In genomic region chr11:115833021-115833513, GRCm38 (mm10) we compare ENCODE assay signal across 9 mouse cellular contexts. TPM values are rescaled to one million over a fixed set of nuclear protein-coding genes. Genes with fewer than 3 reads are reported as not detected.
DNase-seq lines count a peak whose midpoint lies in the region; ATAC-seq and TF ChIP-seq lines count a peak whose summit lies in the region.
"Had no signal": no experiment of that assay in that cellular context is flagged by ENCODE, and none has a peak within 500 bp of the region (broad histone marks: within the 10 kb centered on the region; RNA-seq: fewer than 3 reads in every experiment).

No protein-coding gene starts in this region.

- H3K27ac ChIP-seq in hindbrain, postnatal 0 days = no peak overlapping the region
- no peak overlapping the region for H3K27ac ChIP-seq in hindbrain, embryonic 14.5 days
- peak overlapping the region; percentile 24 for H3K27ac ChIP-seq in liver, embryonic 14.5 days
- H3K27ac ChIP-seq in stomach, embryonic 16.5 days (ENCODE audit: low read length) = peak overlapping the region; percentile 92
- H3K27ac ChIP-seq: hindbrain, embryonic 12.5 days had no signal

- H3K27me3 ChIP-seq in hindbrain, postnatal 0 days (ENCODE audit: insufficient read depth, low read length) = 0 out of 2 replicates have a peak, but pooled peaks cover 7% of the 10 kb centered on the region
- H3K27me3 ChIP-seq in hindbrain, embryonic 14.5 days (ENCODE audit: control insufficient read depth, insufficient read depth, low read length) = peaks cover 16% of the 10 kb centered on the region
- H3K27me3 ChIP-seq in liver, embryonic 14.5 days (ENCODE audit: control insufficient read depth, insufficient read depth, low read length) = no peaks in the 10 kb centered on the region
- H3K27me3 ChIP-seq in stomach, embryonic 16.5 days (ENCODE audit: control insufficient read depth, insufficient read depth, low read length) = no peaks in the 10 kb centered on the region

- WGBS in hindbrain, postnatal 0 days = 36% methylated on average over 8 of the region's 8 CpGs
- 22% methylated on average over 8 of the region's 8 CpGs for WGBS in hindbrain, embryonic 14.5 days
- WGBS in liver, embryonic 14.5 days (ENCODE audit: insufficient replicate concordance) = 25% methylated on average over 8 of the region's 8 CpGs
- WGBS in stomach, embryonic 16.5 days = 18% methylated on average over 8 of the region's 8 CpGs

- ATAC-seq in hindbrain, postnatal 0 days = no peak
- no peak for ATAC-seq in hindbrain, embryonic 14.5 days (ENCODE audit: low FRiP score)
- ATAC-seq in liver, embryonic 14.5 days (ENCODE audit: insufficient read depth) = peak; percentile 39; the same call in 1 of the 2 replicates
- ATAC-seq in stomach, embryonic 16.5 days (ENCODE audit: insufficient read depth, low FRiP score) = peak; percentile 76

- intact Hi-C loops in left cerebral cortex, postnatal 14 days (cut with DNase I) = no loop called here

- DNase-seq in hindbrain, postnatal 0 days (ENCODE audit: low spot score) = no peak
- no peak for DNase-seq in hindbrain, embryonic 14.5 days (ENCODE audit: low spot score)
- peak; percentile 55 for DNase-seq in kidney, adult 18-20 months
- DNase-seq in liver, embryonic 14.5 days (ENCODE audit: low read depth in 3 of 3, low spot score in 3 of 3) = no peak
- DNase-seq in left cerebral cortex, postnatal 14 days (ENCODE audit: low spot score in 2 of 2) = no peak
- no peak for DNase-seq in cerebellum, postnatal 4 days (ENCODE audit: low spot score in 2 of 2)
- no peak for DNase-seq in thymus, postnatal 25 days

- no peaks in the 10 kb centered on the region for H3K4me1 ChIP-seq in hindbrain, postnatal 0 days (ENCODE audit: insufficient read depth, low read length)
- H3K4me1 ChIP-seq in hindbrain, embryonic 14.5 days (replicated peaks; ENCODE audit: control insufficient read depth, insufficient read depth, low read length) = no peaks in the 10 kb centered on the region
- peaks cover 24 to 44% of the 10 kb centered on the region in 2 experiments for H3K4me1 ChIP-seq in liver, embryonic 14.5 days (replicated peaks; ENCODE audit: control insufficient read depth in 2 of 2, insufficient read depth in 2 of 2, low read length in 1 of 2)
- peaks cover 72% of the 10 kb centered on the region for H3K4me1 ChIP-seq in stomach, embryonic 16.5 days (ENCODE audit: control insufficient read depth, insufficient read depth, low read length)

- no peaks in the 10 kb centered on the region for H3K36me3 ChIP-seq in hindbrain, postnatal 0 days (ENCODE audit: insufficient read depth, low read length)
- no peaks in the 10 kb centered on the region for H3K36me3 ChIP-seq in hindbrain, embryonic 14.5 days (replicated peaks; ENCODE audit: control insufficient read depth, insufficient read depth)
- H3K36me3 ChIP-seq in liver, embryonic 14.5 days (replicated peaks; ENCODE audit: control insufficient read depth, insufficient read depth, low read depth) = no peaks in the 10 kb centered on the region
- H3K36me3 ChIP-seq in stomach, embryonic 16.5 days (ENCODE audit: control insufficient read depth, insufficient read depth, low read length) = no peaks in the 10 kb centered on the region
- H3K36me3 ChIP-seq: hindbrain, embryonic 12.5 days had no signal

- no peak overlapping the region for H3K9ac ChIP-seq in hindbrain, postnatal 0 days (replicated peaks; ENCODE audit: low read length)
- no peak overlapping the region for H3K9ac ChIP-seq in hindbrain, embryonic 14.5 days
- no peak overlapping the region for H3K9ac ChIP-seq in liver, embryonic 14.5 days (replicated peaks)
- H3K9ac ChIP-seq in stomach, embryonic 16.5 days (ENCODE audit: low read length) = peak overlapping the region; percentile 22
- H3K9ac ChIP-seq: hindbrain, embryonic 12.5 days had no signal

- H3K4me2 ChIP-seq in hindbrain, postnatal 0 days (ENCODE audit: low read depth, low read length) = no peak overlapping the region
- H3K4me2 ChIP-seq in hindbrain, embryonic 14.5 days (replicated peaks) = no peak overlapping the region
- peak overlapping the region; percentile 38 for H3K4me2 ChIP-seq in liver, embryonic 14.5 days (ENCODE audit: low read depth)
- peak overlapping the region; percentile 40 for H3K4me2 ChIP-seq in stomach, embryonic 16.5 days (ENCODE audit: low read depth, low read length)
- H3K4me2 ChIP-seq: hindbrain, embryonic 12.5 days had no signal

- H3K9me3 ChIP-seq in hindbrain, postnatal 0 days (ENCODE audit: low read length) = no peaks in the 10 kb centered on the region
- no peaks in the 10 kb centered on the region for H3K9me3 ChIP-seq in hindbrain, embryonic 14.5 days (ENCODE audit: control insufficient read depth, low read length)
- H3K9me3 ChIP-seq in liver, embryonic 14.5 days (ENCODE audit: control insufficient read depth, low read length) = no peaks in the 10 kb centered on the region
- H3K9me3 ChIP-seq in stomach, embryonic 16.5 days (replicated peaks; ENCODE audit: control insufficient read depth, low read length) = no peaks in the 10 kb centered on the region
- H3K9me3 ChIP-seq: hindbrain, embryonic 12.5 days had no signal

- H3K4me3 ChIP-seq in hindbrain, postnatal 0 days (ENCODE audit: low read length) = no peak overlapping the region
- no peak overlapping the region for H3K4me3 ChIP-seq in hindbrain, embryonic 14.5 days (replicated peaks; ENCODE audit: low read length)
- H3K4me3 ChIP-seq in liver, embryonic 14.5 days (ENCODE audit: insufficient read depth in 1 of 2, low read depth in 2 of 2, low read length in 2 of 2) = no peak overlapping the region
- H3K4me3 ChIP-seq in stomach, embryonic 16.5 days (replicated peaks; ENCODE audit: low read length) = no peak overlapping the region
- H3K4me3 ChIP-seq: hindbrain, embryonic 12.5 days had no signal

- no peak for TF ChIP-seq EP300 in liver, embryonic 14.5 days (IDR thresholded peaks at IDR 0.05; ENCODE audit: low read depth)

- 0 out of 2 replicates have a peak, but pooled peaks have one; percentile 26 for TF ChIP-seq CTCF in hindbrain, postnatal 0 days (IDR thresholded peaks at IDR 0.05; ENCODE audit: low read depth)
- TF ChIP-seq CTCF in liver, embryonic 14.5 days (IDR thresholded peaks at IDR 0.05; ENCODE audit: low read depth) = peak; percentile 24; the same call in 1 of the 2 replicates

RNA-seq across cellular contexts. Expression of gene Llgl2, which starts 9.2 kb away (rescaled TPM):
- 1.6 and 2.1 TPM in 2 replicates for total RNA-seq in hindbrain, postnatal 0 days (2014; rRNA removed)
- polyA plus RNA-seq in hindbrain, postnatal 0 days (2015; fragmentation: Nextera tagmentation; extraction: Ambion mirVana) = 1.5 and 1.8 TPM in 2 replicates
- 1.3 and 2.4 TPM in 2 replicates for polyA plus RNA-seq in hindbrain, embryonic 14.5 days (2014; fragmentation: Nextera tagmentation; extraction: Ambion mirVana)
- 9.4 and 10.5 TPM in 2 replicates for polyA plus RNA-seq in liver, embryonic 14.5 days (2012; rRNA removed)
- polyA plus RNA-seq in liver, embryonic 14.5 days (2014; fragmentation: Nextera tagmentation; extraction: Ambion mirVana) = 7.5 and 9.3 TPM in 2 replicates
- polyA plus RNA-seq in stomach, embryonic 16.5 days (2015; fragmentation: Nextera tagmentation; extraction: Ambion mirVana) = 65.6 and 75.3 TPM in 2 replicates
- 1 to 10 TPM; 2.8 to 3.4 TPM for total RNA-seq in left cerebral cortex, postnatal 14 days (2021)

RNA-seq across cellular contexts. Expression of gene Tsen54, which starts 18.5 kb away (rescaled TPM):
- total RNA-seq in hindbrain, postnatal 0 days (2014; rRNA removed) = 22.5 and 34.6 TPM in 2 replicates
- polyA plus RNA-seq in hindbrain, postnatal 0 days (2015; fragmentation: Nextera tagmentation; extraction: Ambion mirVana) = 18.0 and 18.8 TPM in 2 replicates
- 17.8 and 19.9 TPM in 2 replicates for polyA plus RNA-seq in hindbrain, embryonic 14.5 days (2014; fragmentation: Nextera tagmentation; extraction: Ambion mirVana)
- 12.4 and 12.9 TPM in 2 replicates for polyA plus RNA-seq in liver, embryonic 14.5 days (2012; rRNA removed)
- 9.7 and 12.4 TPM in 2 replicates for polyA plus RNA-seq in liver, embryonic 14.5 days (2014; fragmentation: Nextera tagmentation; extraction: Ambion mirVana)
- 26.4 and 28.1 TPM in 2 replicates for polyA plus RNA-seq in stomach, embryonic 16.5 days (2015; fragmentation: Nextera tagmentation; extraction: Ambion mirVana)
- total RNA-seq in left cerebral cortex, postnatal 14 days (2021) = 10 to 100 TPM; 12.7 to 15.3 TPM

RNA-seq across cellular contexts. Expression of gene Caskin2, which starts 19.6 kb away (rescaled TPM):
- total RNA-seq in hindbrain, postnatal 0 days (2014; rRNA removed) = 24.4 and 39.2 TPM in 2 replicates
- 7.7 and 8.0 TPM in 2 replicates for polyA plus RNA-seq in hindbrain, postnatal 0 days (2015; fragmentation: Nextera tagmentation; extraction: Ambion mirVana)
- polyA plus RNA-seq in hindbrain, embryonic 14.5 days (2014; fragmentation: Nextera tagmentation; extraction: Ambion mirVana) = 10.7 and 11.0 TPM in 2 replicates
- 7.1 and 7.8 TPM in 2 replicates for polyA plus RNA-seq in liver, embryonic 14.5 days (2012; rRNA removed)
- polyA plus RNA-seq in liver, embryonic 14.5 days (2014; fragmentation: Nextera tagmentation; extraction: Ambion mirVana) = 4.9 and 6.1 TPM in 2 replicates
- 14.9 and 16.8 TPM in 2 replicates for polyA plus RNA-seq in stomach, embryonic 16.5 days (2015; fragmentation: Nextera tagmentation; extraction: Ambion mirVana)
- 10 to 100 TPM; 18.7 to 21.3 TPM for total RNA-seq in left cerebral cortex, postnatal 14 days (2021)

RNA-seq across cellular contexts. Expression of gene Myo15b, which starts 25.1 kb away (rescaled TPM):
- total RNA-seq in hindbrain, postnatal 0 days (2014; rRNA removed) = 0.29 and 0.63 TPM in 2 replicates
- 0.20 and 0.45 TPM in 2 replicates for polyA plus RNA-seq in hindbrain, postnatal 0 days (2015; fragmentation: Nextera tagmentation; extraction: Ambion mirVana)
- 0.13 TPM in 1 of 2 replicates, not detected in the other for polyA plus RNA-seq in hindbrain, embryonic 14.5 days (2014; fragmentation: Nextera tagmentation; extraction: Ambion mirVana)
- 0.36 and 0.42 TPM in 2 replicates for polyA plus RNA-seq in liver, embryonic 14.5 days (2012; rRNA removed)
- 0.09 and 0.29 TPM in 2 replicates for polyA plus RNA-seq in liver, embryonic 14.5 days (2014; fragmentation: Nextera tagmentation; extraction: Ambion mirVana)
- polyA plus RNA-seq in stomach, embryonic 16.5 days (2015; fragmentation: Nextera tagmentation; extraction: Ambion mirVana) = 20.8 and 21.1 TPM in 2 replicates
- total RNA-seq in left cerebral cortex, postnatal 14 days (2021) = under 1 TPM; 0.13 to 0.17 TPM

Comparison
In these comparisons a context has a peak if more than half of its experiments do, and no peak if none do; other contexts are left out.
1. ATAC-seq: peak in liver, embryonic 14.5 days (single experiment) and stomach, embryonic 16.5 days (single experiment); none in hindbrain, postnatal 0 days (single experiment) and hindbrain, embryonic 14.5 days (single experiment).
2. H3K27ac ChIP-seq: peak in liver, embryonic 14.5 days (single experiment) and stomach, embryonic 16.5 days (single experiment); none in hindbrain, postnatal 0 days (single experiment) and hindbrain, embryonic 14.5 days (single experiment).
3. H3K4me2 ChIP-seq: peak in liver, embryonic 14.5 days (single experiment) and stomach, embryonic 16.5 days (single experiment); none in hindbrain, postnatal 0 days (single experiment) and hindbrain, embryonic 14.5 days (single experiment).